33 mouse cellular contexts compared by ENCODE assay signal in genomic region chr5:103568034-103568433, GRCm38 (mm10).
DNase-seq lines count a peak whose midpoint lies in the region; ATAC-seq and TF ChIP-seq lines count a peak whose summit lies in the region.
"Had no signal": no experiment of that assay in that cellular context is flagged by ENCODE, and none has a peak within 500 bp of the region (broad histone marks: within the 10 kb centered on the region; RNA-seq: fewer than 3 reads in every experiment).

No protein-coding gene starts in this region.

- 59% methylated on average over 4 of the region's 4 CpGs for WGBS in kidney, adult 2 months
- 82% methylated on average over 4 of the region's 4 CpGs for WGBS in kidney, embryonic 15.5 days
- WGBS in kidney, postnatal 0 days, result 78% methylated on average over 4 of the region's 4 CpGs

- no peak overlapping the region for H3K27ac ChIP-seq in kidney, adult 2 months (ENCODE audit: insufficient read depth, low read depth, low read length)
- H3K27ac ChIP-seq in kidney, embryonic 15.5 days, result no peak overlapping the region
- H3K27ac ChIP-seq in kidney, postnatal 0 days, result no peak overlapping the region
- H3K27ac ChIP-seq: embryonic facial prominence, embryonic 10.5 days; embryonic facial prominence, embryonic 13.5 days; forebrain, embryonic 13.5 days; gastrocnemius, adult 2 months; heart, embryonic 15.5 days; hindbrain, embryonic 10.5 days; hindbrain, embryonic 13.5 days had no signal

- no peak for TF ChIP-seq CTCF in kidney, adult 2 months (conservative IDR thresholded peaks at IDR 0.05; ENCODE audit: insufficient read depth, insufficient read length, low read depth, low read length)
- no peak for TF ChIP-seq CTCF in kidney, postnatal 0 days (IDR thresholded peaks at IDR 0.05; ENCODE audit: low read depth)

- TF ChIP-seq POLR2A in kidney, adult 2 months (IDR thresholded peaks at IDR 0.05; ENCODE audit: low read depth, low read length), result no peak

- no peaks in the 10 kb centered on the region for H3K9me3 ChIP-seq in kidney, embryonic 15.5 days (replicated peaks)
- no peaks in the 10 kb centered on the region for H3K9me3 ChIP-seq in kidney, postnatal 0 days (replicated peaks; ENCODE audit: low read length)
- H3K9me3 ChIP-seq: embryonic facial prominence, embryonic 10.5 days; embryonic facial prominence, embryonic 13.5 days; forebrain, embryonic 13.5 days; heart, embryonic 12.5 days; heart, embryonic 15.5 days; hindbrain, embryonic 10.5 days; hindbrain, embryonic 13.5 days had no signal

- no peak overlapping the region for H3K9ac ChIP-seq in kidney, embryonic 15.5 days
- H3K9ac ChIP-seq in kidney, postnatal 0 days (ENCODE audit: low read depth, low read length), result no peak overlapping the region
- H3K9ac ChIP-seq: embryonic facial prominence, embryonic 13.5 days; forebrain, embryonic 13.5 days; forebrain, postnatal 0 days; heart, embryonic 12.5 days; heart, embryonic 15.5 days; hindbrain, embryonic 13.5 days had no signal

- H3K4me3 ChIP-seq in kidney, adult 2 months (ENCODE audit: insufficient read depth, low read depth, low read length), result no peak overlapping the region
- H3K4me3 ChIP-seq in kidney, embryonic 15.5 days (replicated peaks), result no peak overlapping the region
- no peak overlapping the region for H3K4me3 ChIP-seq in kidney, postnatal 0 days (replicated peaks; ENCODE audit: low read depth, low read length)
- H3K4me3 ChIP-seq: embryonic facial prominence, embryonic 10.5 days; embryonic facial prominence, embryonic 13.5 days; erythroblast, embryonic 14.5 days; forebrain, embryonic 13.5 days; gastrocnemius, adult 2 months; heart, embryonic 12.5 days; heart, embryonic 15.5 days; hindbrain, embryonic 10.5 days; hindbrain, embryonic 13.5 days had no signal

- no peaks in the 10 kb centered on the region for H3K4me1 ChIP-seq in kidney, adult 2 months (ENCODE audit: control insufficient read depth, insufficient read depth, low read length)
- no peaks in the 10 kb centered on the region for H3K4me1 ChIP-seq in kidney, embryonic 15.5 days
- H3K4me1 ChIP-seq in kidney, postnatal 0 days (replicated peaks; ENCODE audit: insufficient read depth, low read length), result no peaks in the 10 kb centered on the region
- H3K4me1 ChIP-seq: embryonic facial prominence, embryonic 10.5 days; embryonic facial prominence, embryonic 13.5 days; forebrain, embryonic 13.5 days; heart, embryonic 12.5 days; heart, embryonic 15.5 days; hindbrain, embryonic 10.5 days; hindbrain, embryonic 13.5 days had no signal

- no peak for ATAC-seq in kidney, embryonic 15.5 days (replicated peaks; ENCODE audit: low FRiP score)
- 0 out of 2 replicates have a peak, but pooled peaks have one; percentile 52 for ATAC-seq in kidney, postnatal 0 days (replicated peaks; ENCODE audit: low FRiP score, low read depth)
- ATAC-seq: forebrain, embryonic 13.5 days; forebrain, postnatal 0 days; hindbrain, embryonic 16.5 days; Patski had no signal

- peak; percentile 51 for DNase-seq in kidney, adult 2 months
- no peak for DNase-seq in kidney, postnatal 0 days (ENCODE audit: low spot score)
- no peak for DNase-seq in kidney, postnatal 4 days
- peak; percentile 9 for DNase-seq in kidney, postnatal 14 days
- DNase-seq in yolk sac, embryonic 10.5 days (ENCODE audit: low spot score), result peak; percentile 15
- no peak for DNase-seq in left cerebral cortex, adult 9 months (ENCODE audit: low spot score in 2 of 2)
- no peak for DNase-seq in layer of hippocampus, postnatal 14 days (ENCODE audit: low spot score in 2 of 2)
- DNase-seq: adrenal gland, postnatal 10 days; adrenal gland, postnatal 36 days; B cell, adult 2 months; cerebellum, adult 2 months; cerebellum, postnatal 10 days; cerebellum, postnatal 36 days; embryo, embryonic 11 days; forebrain, postnatal 0 days; gastrocnemius, adult 2 months; gastrocnemius, postnatal 14 days; heart, adult 18-20 months; heart, postnatal 10 days; heart, postnatal 36 days had no signal

- H3K4me2 ChIP-seq in kidney, embryonic 15.5 days, result no peak overlapping the region
- H3K4me2 ChIP-seq in kidney, postnatal 0 days (ENCODE audit: low read length), result no peak overlapping the region
- H3K4me2 ChIP-seq: embryonic facial prominence, embryonic 13.5 days; forebrain, embryonic 13.5 days; heart, embryonic 12.5 days; heart, embryonic 15.5 days; hindbrain, embryonic 13.5 days had no signal

- H3K36me3 ChIP-seq in kidney, adult 2 months (ENCODE audit: control insufficient read depth, insufficient read depth, low read length), result peaks cover 1% of the 10 kb centered on the region
- peaks cover 92% of the 10 kb centered on the region for H3K36me3 ChIP-seq in kidney, embryonic 15.5 days
- H3K36me3 ChIP-seq in kidney, postnatal 0 days (ENCODE audit: insufficient read depth, low read length), result peaks cover 44% of the 10 kb centered on the region
- H3K36me3 ChIP-seq: G1E had no signal

- no peaks in the 10 kb centered on the region for H3K27me3 ChIP-seq in kidney, adult 2 months (replicated peaks; ENCODE audit: control insufficient read depth, insufficient read depth, low read length)
- no peaks in the 10 kb centered on the region for H3K27me3 ChIP-seq in kidney, embryonic 15.5 days
- no peaks in the 10 kb centered on the region for H3K27me3 ChIP-seq in kidney, postnatal 0 days (ENCODE audit: insufficient read depth, low read length)
- H3K27me3 ChIP-seq: CH12.LX; embryonic facial prominence, embryonic 13.5 days; forebrain, embryonic 13.5 days; heart, embryonic 12.5 days; heart, embryonic 15.5 days; hindbrain, embryonic 13.5 days; Patski had no signal

Comparison
In these comparisons a context has a peak if more than half of its experiments do, and no peak if none do; other contexts are left out.
1. DNase-seq: peak in kidney, adult 2 months (single experiment), kidney, postnatal 14 days (single experiment) and yolk sac, embryonic 10.5 days (single experiment); none in kidney, postnatal 0 days (single experiment), kidney, postnatal 4 days (0 of 2), left cerebral cortex, adult 9 months (0 of 2) and layer of hippocampus, postnatal 14 days (0 of 2).